ENCODE assay signal across 10 mouse cellular contexts in genomic region chr1:89750495-89750894, GRCm38 (mm10).
DNase-seq lines count a peak whose midpoint lies in the region; ATAC-seq lines count a peak whose summit lies in the region.
"Had no signal": no experiment of that assay in that cellular context is flagged by ENCODE, and none has a peak within 500 bp of the region (broad histone marks: within the 10 kb centered on the region; RNA-seq: fewer than 3 reads in every experiment).

No protein-coding gene starts in this region.

- no peak overlapping the region for H3K9ac ChIP-seq in liver, embryonic 11.5 days (ENCODE audit: low read depth, low read length)
- no peak overlapping the region for H3K9ac ChIP-seq in liver, embryonic 12.5 days
- H3K9ac ChIP-seq in embryonic facial prominence, embryonic 15.5 days, result no peak overlapping the region
- H3K9ac ChIP-seq in midbrain, embryonic 15.5 days, result no peak overlapping the region
- H3K9ac ChIP-seq: liver, embryonic 14.5 days had no signal

- no peaks in the 10 kb centered on the region for H3K27me3 ChIP-seq in liver, embryonic 11.5 days (replicated peaks; ENCODE audit: control insufficient read depth, insufficient read depth, low read length)
- H3K27me3 ChIP-seq in liver, embryonic 12.5 days (replicated peaks), result no peaks in the 10 kb centered on the region
- no peaks in the 10 kb centered on the region for H3K27me3 ChIP-seq in embryonic facial prominence, embryonic 15.5 days
- peaks cover 10% of the 10 kb centered on the region; the same call in 1 of the 2 replicates for H3K27me3 ChIP-seq in midbrain, embryonic 15.5 days (replicated peaks)

- 42% methylated on average over 9 of the region's 9 CpGs for WGBS in liver, embryonic 11.5 days
- 41% methylated on average over 9 of the region's 9 CpGs for WGBS in liver, embryonic 12.5 days (ENCODE audit: insufficient replicate concordance)
- WGBS in embryonic facial prominence, embryonic 15.5 days, result 13% methylated on average over 9 of the region's 9 CpGs
- WGBS in midbrain, embryonic 15.5 days, result 4% methylated on average over 9 of the region's 9 CpGs

- peaks cover 8% of the 10 kb centered on the region for H3K4me1 ChIP-seq in liver, embryonic 11.5 days (replicated peaks; ENCODE audit: control insufficient read depth, insufficient read depth, low read length)
- H3K4me1 ChIP-seq in liver, embryonic 12.5 days, result no peaks in the 10 kb centered on the region
- H3K4me1 ChIP-seq in embryonic facial prominence, embryonic 15.5 days, result peaks cover 11% of the 10 kb centered on the region
- H3K4me1 ChIP-seq in midbrain, embryonic 15.5 days, result peaks cover 31% of the 10 kb centered on the region

- no peak for ATAC-seq in liver, embryonic 11.5 days (replicated peaks; ENCODE audit: low FRiP score)
- no peak for ATAC-seq in liver, embryonic 12.5 days
- no peak for ATAC-seq in embryonic facial prominence, embryonic 15.5 days (ENCODE audit: insufficient number of reproducible peaks, low FRiP score, low TSS enrichment, low read depth)
- peak; percentile 50; the same call in 1 of the 2 replicates for ATAC-seq in midbrain, embryonic 15.5 days (replicated peaks)

- H3K4me3 ChIP-seq in liver, embryonic 11.5 days (ENCODE audit: low read depth, low read length), result no peak overlapping the region
- H3K4me3 ChIP-seq in liver, embryonic 12.5 days, result no peak overlapping the region
- no peak overlapping the region for H3K4me3 ChIP-seq in embryonic facial prominence, embryonic 15.5 days (replicated peaks)
- H3K4me3 ChIP-seq in midbrain, embryonic 15.5 days, result no peak overlapping the region

- no peak for DNase-seq in liver, embryonic 11.5 days (ENCODE audit: low spot score)
- peak; percentile 43 for DNase-seq in kidney, adult 9 months
- DNase-seq in cerebellum, adult 9-11 months, result no peak
- DNase-seq in cerebellum, adult 9-10 months, result no peak
- no peak for DNase-seq in cerebellum, adult 8-10 months
- DNase-seq: gastrocnemius, postnatal 36 days had no signal

- no peaks in the 10 kb centered on the region for H3K36me3 ChIP-seq in liver, embryonic 11.5 days (ENCODE audit: control insufficient read depth, insufficient read depth, low read length)
- no peaks in the 10 kb centered on the region for H3K36me3 ChIP-seq in liver, embryonic 12.5 days
- H3K36me3 ChIP-seq in embryonic facial prominence, embryonic 15.5 days, result peaks cover 7% of the 10 kb centered on the region; the same call in 1 of the 2 replicates
- 0 out of 2 replicates have a peak, but pooled peaks cover 4% of the 10 kb centered on the region for H3K36me3 ChIP-seq in midbrain, embryonic 15.5 days (replicated peaks)

- H3K27ac ChIP-seq in liver, embryonic 11.5 days (ENCODE audit: low read depth, low read length), result no peak overlapping the region
- no peak overlapping the region for H3K27ac ChIP-seq in liver, embryonic 12.5 days
- H3K27ac ChIP-seq in embryonic facial prominence, embryonic 15.5 days (replicated peaks), result no peak overlapping the region
- H3K27ac ChIP-seq in midbrain, embryonic 15.5 days, result peak overlapping the region; percentile 67
- H3K27ac ChIP-seq: liver, embryonic 14.5 days had no signal

- peak overlapping the region; percentile 34 for H3K4me2 ChIP-seq in liver, embryonic 11.5 days
- no peak overlapping the region for H3K4me2 ChIP-seq in liver, embryonic 12.5 days
- H3K4me2 ChIP-seq in embryonic facial prominence, embryonic 15.5 days (replicated peaks), result 0 out of 2 replicates have a peak overlapping the region, but pooled peaks have one; percentile 22
- H3K4me2 ChIP-seq in midbrain, embryonic 15.5 days, result peak overlapping the region; percentile 37

- no peaks in the 10 kb centered on the region for H3K9me3 ChIP-seq in liver, embryonic 11.5 days (ENCODE audit: control insufficient read depth, low read length)
- no peaks in the 10 kb centered on the region for H3K9me3 ChIP-seq in liver, embryonic 12.5 days (replicated peaks)
- no peaks in the 10 kb centered on the region for H3K9me3 ChIP-seq in embryonic facial prominence, embryonic 15.5 days (replicated peaks)
- H3K9me3 ChIP-seq in midbrain, embryonic 15.5 days, result no peaks in the 10 kb centered on the region
